Mouse (Mus musculus): ENCODE data around the gene Arel1. TPM values are rescaled to one million over a fixed set of nuclear protein-coding genes. Genes with fewer than 3 reads are reported as not detected.
A peak's percentile ranks its signal among the peaks of the same experiment; 100 is the strongest.

Arel1 gene
- 31.3 and 33.0 TPM in 2 replicates for polyA plus RNA-seq (2016; fragmentation: Nextera tagmentation; extraction: Ambion mirVana)

- Histone ChIP-seq H3K9me3 (replicated peaks) (no peaks in the 10 kb centered on the region), H3K4me2 (replicated peaks) (peak within 1 kb of the TSS; percentile 98), H3K27ac (no peak within 1 kb of the TSS), H3K9ac (peak within 1 kb of the TSS; percentile 82), H3K27me3 (no peaks in the 10 kb centered on the region), H3K36me3 (peaks cover 25% of the 10 kb centered on the region), H3K4me3 (peak within 1 kb of the TSS; percentile 86), H3K4me1 (peaks cover 20% of the 10 kb centered on the region)
- under 1% methylated on average over 42 of the region's 42 CpGs for WGBS
- ATAC-seq (ENCODE audit: low FRiP score) = peak; percentile 69; the same call in 1 of the 2 replicates
Observed at GRCm38 (mm10) chr12:84970428-84971096, at the start of gene Arel1, which contains the start of gene Fcf1. Gene Arel1 (minus strand): TSS chr12:84970900. Gene Fcf1 (plus strand): TSS chr12:84970897.

GRCm38 (mm10) chr12:85012185-85012584 lies 41.5 kb upstream of the Arel1 start:
- 89% methylated on average over 2 of the region's 2 CpGs for WGBS
- Histone ChIP-seq H3K9ac (no peak overlapping the region), H3K36me3 (peaks cover 45% of the 10 kb centered on the region), H3K27me3 (no peaks in the 10 kb centered on the region), H3K9me3 (replicated peaks) (no peaks in the 10 kb centered on the region), H3K27ac (no peak overlapping the region), H3K4me2 (replicated peaks) (no peak overlapping the region), H3K4me1 (no peaks in the 10 kb centered on the region), H3K4me3 (no peak overlapping the region)
- no peak for ATAC-seq (ENCODE audit: low FRiP score)

DNA sequence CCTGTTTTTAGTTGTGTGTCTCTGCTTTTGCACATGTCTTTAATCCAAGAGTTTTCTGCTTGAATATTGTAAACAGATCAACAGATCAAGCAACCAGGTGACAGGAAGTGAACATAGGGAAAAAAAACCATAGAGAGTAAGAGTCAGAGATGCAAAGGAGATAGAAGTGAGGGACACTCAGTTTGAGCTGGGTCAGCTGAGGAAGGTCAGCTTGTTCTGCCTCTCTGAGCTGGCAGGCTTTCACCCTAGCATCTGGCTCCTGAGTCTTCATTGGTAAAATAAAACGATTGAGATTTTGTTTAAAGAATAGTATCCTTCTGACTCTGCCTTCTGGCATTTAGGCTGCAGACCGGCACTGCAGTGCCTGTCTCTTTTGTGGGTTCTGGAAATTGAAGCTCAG lies 39.8 kb upstream of the Arel1 start:
- no peak for ATAC-seq (ENCODE audit: low FRiP score)
- Histone ChIP-seq H3K9ac (no peak overlapping the region), H3K4me1 (no peaks in the 10 kb centered on the region), H3K4me3 (no peak overlapping the region), H3K9me3 (replicated peaks) (no peaks in the 10 kb centered on the region), H3K36me3 (peaks cover 37% of the 10 kb centered on the region), H3K27ac (no peak overlapping the region), H3K27me3 (no peaks in the 10 kb centered on the region), H3K4me2 (replicated peaks) (no peak overlapping the region)
- WGBS = 96% methylated on average over 2 of the region's 2 CpGs

DNA sequence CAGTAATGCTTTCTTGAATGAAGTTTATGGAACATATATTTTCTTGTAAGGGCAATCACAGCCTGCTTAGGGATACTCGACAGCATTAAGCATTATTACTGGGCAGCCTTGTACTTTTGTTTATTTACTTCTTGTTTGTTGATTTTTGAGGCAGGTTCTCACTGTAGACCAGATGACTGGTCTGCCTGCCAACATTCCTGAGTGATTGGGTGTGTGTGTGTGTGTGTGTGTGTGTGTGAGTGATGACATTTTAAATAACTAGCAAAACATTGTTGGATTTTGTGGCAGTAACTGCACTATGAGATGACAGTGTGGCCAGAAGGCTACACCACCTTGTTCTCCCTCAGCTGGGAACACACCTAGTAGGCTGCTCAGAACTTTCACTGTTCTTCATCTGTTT lies 39.1 kb upstream of the Arel1 start:
- Histone ChIP-seq H3K4me3 (no peak overlapping the region), H3K9ac (no peak overlapping the region), H3K4me1 (no peaks in the 10 kb centered on the region), H3K27ac (no peak overlapping the region), H3K27me3 (no peaks in the 10 kb centered on the region), H3K36me3 (peaks cover 37% of the 10 kb centered on the region), H3K9me3 (replicated peaks) (no peaks in the 10 kb centered on the region), H3K4me2 (replicated peaks) (no peak overlapping the region)
- 93% methylated on average over 1 of the region's 1 CpGs for WGBS
- ATAC-seq (ENCODE audit: low FRiP score) = no peak

GRCm38 (mm10) chr12:85007021-85007420 lies 36.3 kb upstream of the Arel1 start:
- H3K27me3 ChIP-seq = no peaks in the 10 kb centered on the region
- no peak overlapping the region for H3K4me3 ChIP-seq
- H3K9ac ChIP-seq = no peak overlapping the region
- H3K27ac ChIP-seq = no peak overlapping the region
- H3K36me3 ChIP-seq = peaks cover 16% of the 10 kb centered on the region
- no peaks in the 10 kb centered on the region for H3K4me1 ChIP-seq
- H3K9me3 ChIP-seq (replicated peaks) = no peaks in the 10 kb centered on the region
- no peak for ATAC-seq (ENCODE audit: low FRiP score)
- no peak overlapping the region for H3K4me2 ChIP-seq (replicated peaks)

GRCm38 (mm10) chr12:85006206-85006605 lies 35.5 kb upstream of the Arel1 start:
- no peak overlapping the region for H3K4me2 ChIP-seq (replicated peaks)
- peaks cover 9% of the 10 kb centered on the region for H3K36me3 ChIP-seq
- no peak for ATAC-seq (ENCODE audit: low FRiP score)
- H3K27me3 ChIP-seq = no peaks in the 10 kb centered on the region
- H3K9me3 ChIP-seq (replicated peaks) = no peaks in the 10 kb centered on the region
- H3K4me1 ChIP-seq = no peaks in the 10 kb centered on the region
- 100% methylated on average over 1 of the region's 1 CpGs for WGBS
- H3K9ac ChIP-seq = no peak overlapping the region
- H3K4me3 ChIP-seq = no peak overlapping the region
- no peak overlapping the region for H3K27ac ChIP-seq

DNA sequence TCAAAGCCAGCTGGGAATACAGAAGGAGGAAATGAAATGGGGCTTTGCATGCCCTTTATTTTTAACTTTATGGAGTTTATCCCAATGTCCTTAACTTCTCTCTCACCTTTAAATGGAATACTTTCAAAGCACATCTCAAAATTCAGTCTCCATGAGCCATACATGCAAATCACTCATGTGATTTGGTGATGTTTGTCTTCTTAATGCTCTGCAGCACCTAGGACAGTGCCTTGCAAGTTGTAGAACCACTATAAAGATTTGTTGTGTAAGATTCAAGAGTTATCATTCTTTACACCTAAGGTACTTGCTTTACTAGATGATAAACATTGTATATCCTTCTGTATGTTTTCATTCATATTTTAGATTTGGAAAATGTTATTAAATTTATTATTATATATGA lies 28.4 kb upstream of the Arel1 start:
- no peaks in the 10 kb centered on the region for H3K36me3 ChIP-seq
- 0 out of 2 replicates have a peak overlapping the region, but pooled peaks have one; percentile 28 for H3K9ac ChIP-seq

DNA sequence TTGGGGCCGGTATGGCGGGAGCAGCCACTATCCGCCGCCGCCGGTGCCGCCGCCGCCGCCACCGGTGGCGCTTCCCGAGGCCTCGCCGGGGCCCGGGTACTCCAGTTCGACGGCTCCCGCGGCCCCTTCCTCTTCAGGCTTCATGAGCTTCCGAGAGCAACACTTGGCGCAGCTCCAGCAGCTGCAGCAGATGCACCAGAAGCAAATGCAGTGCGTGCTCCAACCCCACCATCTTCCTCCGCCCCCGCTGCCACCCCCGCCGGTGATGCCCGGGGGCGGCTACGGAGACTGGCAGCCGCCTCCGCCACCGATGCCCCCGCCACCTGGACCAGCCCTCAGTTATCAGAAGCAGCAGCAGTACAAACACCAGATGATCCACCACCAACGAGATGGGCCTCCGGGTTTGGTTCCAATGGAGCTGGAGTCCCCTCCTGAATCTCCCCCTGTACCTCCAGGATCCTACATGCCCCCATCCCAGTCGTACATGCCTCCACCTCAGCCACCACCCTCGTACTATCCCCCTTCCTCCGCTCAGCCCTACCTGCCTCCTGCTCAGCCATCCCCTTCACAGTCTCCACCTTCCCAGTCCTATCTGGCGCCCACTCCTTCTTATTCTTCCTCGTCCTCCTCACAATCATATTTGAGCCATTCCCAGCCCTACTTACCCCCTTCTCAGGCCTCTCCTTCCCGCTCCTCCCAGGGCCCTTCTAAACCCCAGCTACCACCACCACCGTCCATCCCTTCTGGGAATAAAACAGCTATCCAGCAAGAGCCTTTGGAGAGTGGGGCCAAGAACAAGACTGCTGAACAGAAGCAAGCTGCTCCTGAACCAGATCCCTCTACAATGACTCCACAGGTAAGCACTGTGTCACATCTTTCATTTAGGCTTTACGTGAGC lies 26.1 kb upstream of the Arel1 start:
- ATAC-seq (ENCODE audit: low FRiP score) = peak; percentile 79
- WGBS = under 1% methylated on average over 44 of the region's 44 CpGs
- Histone ChIP-seq H3K27me3 (no peaks in the 10 kb centered on the region), H3K4me3 (peak overlapping the region; percentile 61), H3K9me3 (replicated peaks) (0 out of 2 replicates have a peak, but pooled peaks cover 2% of the 10 kb centered on the region), H3K9ac (peak overlapping the region; percentile 84), H3K27ac (peak overlapping the region; percentile 85), H3K36me3 (no peaks in the 10 kb centered on the region), H3K4me1 (peaks cover 19% of the 10 kb centered on the region), H3K4me2 (replicated peaks) (peak overlapping the region; percentile 92)

More for the DNA sequence above, 28.4 kb upstream of the Arel1 start:
- H3K27me3 ChIP-seq = no peaks in the 10 kb centered on the region
- H3K4me1 ChIP-seq = peaks cover 19% of the 10 kb centered on the region
- peak overlapping the region; percentile 61 for H3K4me3 ChIP-seq
- H3K9me3 ChIP-seq (replicated peaks) = no peaks in the 10 kb centered on the region
- peak overlapping the region; percentile 92 for H3K4me2 ChIP-seq (replicated peaks)
- no peak for ATAC-seq (ENCODE audit: low FRiP score)
- H3K27ac ChIP-seq = no peak overlapping the region

GRCm38 (mm10) chr12:84996083-84996496 lies 25.4 kb upstream of the Arel1 start, which contains the start of gene Ylpm1:
Gene Ylpm1 (plus strand): TSS chr12:84996321.
- WGBS = under 1% methylated on average over 45 of the region's 45 CpGs
- peak within 1 kb of the TSS; percentile 92 for H3K4me2 ChIP-seq (replicated peaks)
- peak; percentile 99 for ATAC-seq (ENCODE audit: low FRiP score)
- peak within 1 kb of the TSS; percentile 84 for H3K9ac ChIP-seq
- H3K36me3 ChIP-seq = no peaks in the 10 kb centered on the region
- no peaks in the 10 kb centered on the region for H3K27me3 ChIP-seq
- H3K27ac ChIP-seq = peak within 1 kb of the TSS; percentile 85
- H3K4me1 ChIP-seq = peaks cover 19% of the 10 kb centered on the region
- 0 out of 2 replicates have a peak, but pooled peaks cover 2% of the 10 kb centered on the region for H3K9me3 ChIP-seq (replicated peaks)
- peak within 1 kb of the TSS; percentile 61 for H3K4me3 ChIP-seq

GRCm38 (mm10) chr12:84995112-84995761 lies 24.5 kb upstream of the Arel1 start:
- peak overlapping the region; percentile 92 for H3K4me2 ChIP-seq (replicated peaks)
- H3K27ac ChIP-seq = no peak overlapping the region

GRCm38 (mm10) chr12:84989456-84989855 lies 18.8 kb upstream of the Arel1 start:
- H3K9ac ChIP-seq = no peak overlapping the region
- no peak for ATAC-seq (ENCODE audit: low FRiP score)
- no peaks in the 10 kb centered on the region for H3K4me1 ChIP-seq
- 0 out of 2 replicates have a peak, but pooled peaks cover 2% of the 10 kb centered on the region for H3K9me3 ChIP-seq (replicated peaks)
- no peak overlapping the region for H3K4me2 ChIP-seq (replicated peaks)
- peaks cover 3% of the 10 kb centered on the region; the same call in 1 of the 2 replicates for H3K36me3 ChIP-seq
- H3K27me3 ChIP-seq = peaks cover 3% of the 10 kb centered on the region; the same call in 1 of the 2 replicates
- no peak overlapping the region for H3K27ac ChIP-seq
- no peak overlapping the region for H3K4me3 ChIP-seq
- 78% methylated on average over 4 of the region's 4 CpGs for WGBS

More at GRCm38 (mm10) chr12:84995112-84995761, 24.5 kb upstream of the Arel1 start:
- Histone ChIP-seq H3K4me3 (peak overlapping the region; percentile 61; the same call in 1 of the 2 replicates), H3K9me3 (replicated peaks) (0 out of 2 replicates have a peak, but pooled peaks cover 2% of the 10 kb centered on the region), H3K9ac (no peak overlapping the region), H3K36me3 (no peaks in the 10 kb centered on the region), H3K4me1 (peaks cover 19% of the 10 kb centered on the region), H3K27me3 (no peaks in the 10 kb centered on the region)
- 93% methylated on average over 9 of the region's 9 CpGs for WGBS
- no peak for ATAC-seq (ENCODE audit: low FRiP score)

All from hindbrain, embryonic 12.5 days (tissue).